Mouse (Mus musculus) heart, postnatal 0 days (tissue): ENCODE results near the gene Vps26c. TPM values are rescaled to one million over a fixed set of nuclear protein-coding genes. Genes with fewer than 3 reads are reported as not detected.

ENCODE experiments used
- ATAC-seq: fragments of 200-750 bp; cut with Nextera tagmentation; 2 replicates; pipeline ENCODE4 v1.8.0; 2017; ENCODE audit warnings: low read depth, moderate number of reproducible peaks, moderate library complexity; ENCODE audit not compliant: insufficient read depth
- DNase-seq: peaks from one replicate; pipeline ENCODE4 v3.0.0-alpha.2; 2016; ENCODE audit warnings: low spot score
- H3K27ac ChIP-seq: fragments of 300-500 bp; sonication (generic); 2 replicates; pipeline ENCODE4 v1.5.1; 2014; ENCODE audit warnings: low read depth, mild to moderate bottlenecking
- H3K27me3 ChIP-seq: fragments of 300-500 bp; sonication (generic); 2 replicates; pipeline ENCODE4 v1.6.1; 2014; ENCODE audit warnings: low read length, mixed read lengths; ENCODE audit not compliant: control insufficient read depth, insufficient read depth
- H3K36me3 ChIP-seq: fragments of 300-500 bp; sonication (generic); replicated peaks from 2 replicates; pipeline ENCODE4 v1.6.1; 2014; ENCODE audit warnings: low read length, mixed read lengths; ENCODE audit not compliant: control insufficient read depth, insufficient read depth
- H3K4me1 ChIP-seq: fragments of 300-500 bp; sonication (generic); 2 replicates; pipeline ENCODE4 v1.6.1; 2014; ENCODE audit warnings: antibody characterized with exemption; ENCODE audit not compliant: control insufficient read depth, insufficient read depth
- H3K4me2 ChIP-seq: fragments of 300-500 bp; sonication (generic); 2 replicates; pipeline ENCODE4 v1.6.1; 2014; ENCODE audit warnings: low read depth, mild to moderate bottlenecking, low read length, moderate library complexity
- H3K4me3 ChIP-seq: fragments of 300-500 bp; sonication (generic); 2 replicates; pipeline ENCODE4 v1.5.1; 2014; ENCODE audit warnings: low read depth, low read length
- H3K9ac ChIP-seq: fragments of 300-500 bp; sonication (generic); replicated peaks from 2 replicates; pipeline ENCODE4 v1.6.1; 2014; ENCODE audit warnings: low read depth, low read length, mixed read lengths
- H3K9me3 ChIP-seq: fragments of 300-500 bp; sonication (generic); replicated peaks from 2 replicates; pipeline ENCODE4 v1.6.1; 2016; ENCODE audit warnings: low read length; ENCODE audit not compliant: control insufficient read depth
- CTCF ChIP-seq: IDR thresholded peaks from 2 replicates; pipeline ENCODE4 v1.5.1; 2016; ENCODE audit warnings: antibody characterized with exemption, control low read depth, low read depth
- EP300 ChIP-seq: IDR thresholded peaks from 2 replicates; pipeline ENCODE4 v1.6.1; 2016; ENCODE audit warnings: antibody characterized with exemption, low read depth
- WGBS: fragments of 180-500 bp; shearing (Covaris S2); extraction: QIAGEN DNeasy Blood & Tissue Kit; methylation state at CpG from one replicate; pipeline ENCODE4 v1.1.7; 2014; 5-methylcytosine and 5-hydroxymethylcytosine counted together
- polyA plus RNA-seq: library from polyadenylated mRNA; unstranded; fragments of >200 nt; fragmentation: Nextera tagmentation; extraction: Ambion mirVana; gene quantifications from 2 replicates; pipeline ENCODE4 v1.2.1, GENCODE M21; 2015
- total RNA-seq: library from RNA; depleted of rRNA; stranded (reverse); fragments of >200 nt; gene quantifications from 2 replicates; pipeline ENCODE4 v1.2.3, GENCODE M21; 2014; ENCODE audit warnings: low replicate concordance

Vps26c gene
- total and polyA plus RNA-seq, 2 experiments from 2014 or later, result 37.2 to 55.8 TPM

DNA sequence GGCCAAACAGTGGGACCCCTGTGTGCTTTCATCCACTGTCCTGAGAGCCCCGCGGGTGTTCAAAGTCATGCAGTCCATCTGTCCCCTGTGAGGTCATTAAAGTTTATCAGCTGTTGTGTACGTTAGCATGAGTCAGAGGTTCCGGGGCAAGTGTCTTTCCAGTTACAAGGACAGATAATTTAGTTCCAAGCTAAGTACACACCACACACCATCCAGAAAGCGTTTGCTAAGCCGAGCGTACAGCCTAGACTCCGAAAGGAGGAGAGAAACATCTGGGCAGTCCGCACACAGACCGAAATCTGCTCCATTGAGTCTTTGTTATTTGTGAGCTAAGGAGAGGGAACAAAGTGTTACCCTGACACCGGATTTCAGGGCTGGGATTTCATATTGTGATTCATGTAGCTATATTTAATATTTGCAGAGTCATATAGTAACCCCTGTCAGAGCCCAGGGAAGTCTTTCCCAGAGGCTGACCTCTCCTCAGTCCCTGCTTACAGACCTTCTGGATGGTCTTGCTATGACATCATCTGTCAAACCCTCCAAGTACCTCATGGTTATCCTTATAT is 18.0 kb upstream of the Vps26c start:
- Histone ChIP-seq H3K9ac (no peak overlapping the region; the same call in 1 of the 2 replicates), H3K9me3 (no peaks in the 10 kb centered on the region), H3K4me2 (peak overlapping the region; percentile 35), H3K36me3 (no peaks in the 10 kb centered on the region), H3K27ac (peak overlapping the region; percentile 78), H3K27me3 (no peaks in the 10 kb centered on the region), H3K4me1 (peaks cover 12% of the 10 kb centered on the region), H3K4me3 (no peak overlapping the region)
- 0 out of 2 replicates have a peak, but pooled peaks have one; percentile 27 for TF ChIP-seq EP300
- no peak for TF ChIP-seq CTCF
- ATAC-seq (peak; percentile 87), DNase-seq (peak; percentile 80)
- 12% methylated on average over 11 of the region's 11 CpGs for WGBS

GRCm38 (mm10) chr16:94542898-94543297 is 16.3 kb upstream of the Vps26c start:
- Histone ChIP-seq H3K9me3 (no peaks in the 10 kb centered on the region), H3K4me3 (no peak overlapping the region), H3K4me2 (no peak overlapping the region), H3K27ac (no peak overlapping the region), H3K9ac (no peak overlapping the region), H3K36me3 (no peaks in the 10 kb centered on the region), H3K4me1 (peaks cover 12% of the 10 kb centered on the region), H3K27me3 (no peaks in the 10 kb centered on the region)
- DNase-seq, result no peak
- WGBS, result 94% methylated on average over 8 of the region's 8 CpGs
- TF ChIP-seq CTCF (no peak), EP300 (no peak)
- no peak for ATAC-seq

DNA sequence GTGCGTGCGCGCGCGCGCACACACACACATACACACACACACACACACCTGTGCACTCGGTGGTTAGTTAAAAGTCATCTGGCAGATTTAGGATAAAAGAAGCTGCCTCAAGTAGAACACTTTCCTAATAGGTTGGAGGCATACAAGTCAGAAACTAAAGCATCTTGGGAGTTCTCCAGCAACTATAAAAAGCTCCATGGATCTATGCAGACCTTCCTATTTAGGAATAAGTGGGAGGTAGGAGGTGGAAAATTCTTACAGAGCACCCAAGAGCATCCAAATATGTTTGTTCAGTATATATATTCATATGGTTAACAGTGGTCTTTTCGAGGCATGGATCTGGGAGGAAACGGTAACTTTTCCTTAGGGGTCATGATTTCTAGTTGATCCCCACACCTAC is 13.5 kb upstream of the Vps26c start:
- WGBS, result 93% methylated on average over 9 of the region's 9 CpGs

GRCm38 (mm10) chr16:94537159-94537527 is 10.5 kb upstream of the Vps26c start:
- peak; percentile 81 for ATAC-seq
- Histone ChIP-seq H3K9ac (no peak overlapping the region), H3K27ac (peak overlapping the region; percentile 80), H3K4me3 (no peak overlapping the region), H3K36me3 (no peaks in the 10 kb centered on the region), H3K4me2 (no peak overlapping the region), H3K4me1 (peaks cover 16% of the 10 kb centered on the region), H3K27me3 (no peaks in the 10 kb centered on the region), H3K9me3 (no peaks in the 10 kb centered on the region)
- peak; percentile 75 for DNase-seq
- 0 out of 2 replicates have a peak, but pooled peaks have one; percentile 11 for TF ChIP-seq EP300
- TF ChIP-seq CTCF, result no peak
- 33% methylated on average over 9 of the region's 9 CpGs for WGBS

More for the DNA sequence above, 13.5 kb upstream of the Vps26c start:
- Histone ChIP-seq H3K4me1 (peaks cover 23% of the 10 kb centered on the region), H3K9ac (no peak overlapping the region), H3K4me2 (no peak overlapping the region), H3K4me3 (no peak overlapping the region), H3K27me3 (no peaks in the 10 kb centered on the region), H3K27ac (no peak overlapping the region), H3K9me3 (no peaks in the 10 kb centered on the region), H3K36me3 (no peaks in the 10 kb centered on the region)
- TF ChIP-seq EP300 (no peak), CTCF (no peak)
- DNase-seq (no peak), ATAC-seq (no peak)

GRCm38 (mm10) chr16:94536417-94537158 is 10.0 kb upstream of the Vps26c start:
- Histone ChIP-seq H3K27ac (peak overlapping the region; percentile 80), H3K4me1 (peaks cover 16% of the 10 kb centered on the region), H3K36me3 (no peaks in the 10 kb centered on the region), H3K9ac (no peak overlapping the region), H3K9me3 (no peaks in the 10 kb centered on the region), H3K4me2 (0 out of 2 replicates have a peak overlapping the region, but pooled peaks have one; percentile 15), H3K27me3 (no peaks in the 10 kb centered on the region), H3K4me3 (no peak overlapping the region)
- peak; percentile 80 for ATAC-seq
- 0 out of 2 replicates have a peak, but pooled peaks have one; percentile 25 for TF ChIP-seq EP300
- no peak for TF ChIP-seq CTCF
- WGBS, result 61% methylated on average over 7 of the region's 7 CpGs
- DNase-seq, result peak; percentile 74
